Mouse (Mus musculus): Measurements from ENCODE around the gene Cpt1c.

- no peak for TF ChIP-seq CTCF (IDR thresholded peaks at IDR 0.05; ENCODE audit: extremely low read depth, insufficient read depth, low read length)
- TF ChIP-seq POLR2A (IDR thresholded peaks at IDR 0.05; ENCODE audit: extremely low read depth, insufficient read depth, low read length) = peak; percentile 85
Measured at GRCm38 (mm10) chr7:44997231-44997939, 22.7 kb upstream of the Cpt1c start, which contains the start of gene Irf3.
